Mouse (Mus musculus) liver, embryonic 15.5 days (tissue): Measurements from ENCODE around the gene Nefh. TPM values are rescaled to one million over a fixed set of nuclear protein-coding genes. Genes with fewer than 3 reads are reported as not detected.

ENCODE experiments used
- ATAC-seq: fragments of 200-750 bp; cut with Nextera tagmentation; 2 replicates; pipeline ENCODE4 v1.8.0; 2017; ENCODE audit warnings: moderate number of reproducible peaks, mild to moderate bottlenecking, moderate library complexity; ENCODE audit not compliant: insufficient read depth
- H3K27ac ChIP-seq: fragments of 300-500 bp; sonication (generic); replicated peaks from 2 replicates; pipeline ENCODE4 v1.5.1; 2015; ENCODE audit warnings: mild to moderate bottlenecking, inconsistent platforms
- H3K27me3 ChIP-seq: fragments of 300-500 bp; sonication (generic); 2 replicates; pipeline ENCODE4 v1.6.1; 2015; ENCODE audit warnings: mild to moderate bottlenecking, inconsistent platforms
- H3K36me3 ChIP-seq: fragments of 300-500 bp; sonication (generic); replicated peaks from 2 replicates; pipeline ENCODE4 v1.6.1; 2015; ENCODE audit warnings: moderate library complexity, mild to moderate bottlenecking, inconsistent platforms
- H3K4me1 ChIP-seq: fragments of 300-500 bp; sonication (generic); replicated peaks from 2 replicates; pipeline ENCODE4 v1.6.1; 2015; ENCODE audit warnings: inconsistent platforms
- H3K4me2 ChIP-seq: fragments of 300-500 bp; sonication (generic); 2 replicates; pipeline ENCODE4 v1.6.1; 2015; ENCODE audit warnings: moderate library complexity, mild to moderate bottlenecking, inconsistent platforms
- H3K4me3 ChIP-seq: fragments of 300-500 bp; sonication (generic); replicated peaks from 2 replicates; pipeline ENCODE4 v1.5.1; 2015; ENCODE audit warnings: mild to moderate bottlenecking, inconsistent platforms
- H3K9ac ChIP-seq: fragments of 300-500 bp; sonication (generic); 2 replicates; pipeline ENCODE4 v1.6.1; 2015; ENCODE audit warnings: moderate library complexity, mild to moderate bottlenecking, inconsistent platforms
- H3K9me3 ChIP-seq: fragments of 300-500 bp; sonication (generic); replicated peaks from 2 replicates; pipeline ENCODE4 v1.6.1; 2016; ENCODE audit warnings: inconsistent platforms
- WGBS: fragments of 180-500 bp; shearing (Covaris S2); methylation state at CpG from one replicate; pipeline ENCODE4 v1.1.7; 2015; ENCODE audit warnings: mixed read lengths; ENCODE audit not compliant: insufficient replicate concordance; 5-methylcytosine and 5-hydroxymethylcytosine counted together
- polyA plus RNA-seq: library from polyadenylated mRNA; unstranded; fragments of >200 nt; fragmentation: Nextera tagmentation; extraction: Ambion mirVana; gene quantifications from 2 replicates; pipeline ENCODE4 v1.2.1, GENCODE M21; 2015

Gene Nefh
- polyA plus RNA-seq, 1 experiment from 2014 or later, result 0.07 TPM

GRCm38 (mm10) chr11:4953401-4953800 is 5.5 kb upstream of the Nefh start:
- H3K4me1 ChIP-seq, result peaks cover 8% of the 10 kb centered on the region; the same call in 1 of the 2 replicates
- H3K4me3 ChIP-seq, result no peak overlapping the region
- no peaks in the 10 kb centered on the region for H3K9me3 ChIP-seq
- H3K4me2 ChIP-seq, result no peak overlapping the region
- no peaks in the 10 kb centered on the region for H3K36me3 ChIP-seq
- H3K9ac ChIP-seq, result no peak overlapping the region
- no peak overlapping the region for H3K27ac ChIP-seq
- no peak for ATAC-seq
- H3K27me3 ChIP-seq, result peaks cover 94% of the 10 kb centered on the region
- WGBS, result 8% methylated on average over 6 of the region's 6 CpGs

GRCm38 (mm10) chr11:4949256-4950044 is 1.6 kb upstream of the Nefh start:
- ATAC-seq, result no peak
- no peaks in the 10 kb centered on the region for H3K36me3 ChIP-seq
- WGBS, result 7% methylated on average over 23 of the region's 23 CpGs
- no peak overlapping the region for H3K9ac ChIP-seq
- H3K27me3 ChIP-seq, result peaks cover 100% of the 10 kb centered on the region
- peaks cover 27% of the 10 kb centered on the region for H3K4me1 ChIP-seq
- no peak overlapping the region for H3K4me2 ChIP-seq
- no peaks in the 10 kb centered on the region for H3K9me3 ChIP-seq
- H3K4me3 ChIP-seq, result no peak overlapping the region
- H3K27ac ChIP-seq, result no peak overlapping the region

- H3K4me2 ChIP-seq, result no peak overlapping the region
- ATAC-seq, result no peak
- peaks cover 23% of the 10 kb centered on the region for H3K4me1 ChIP-seq
- no peak overlapping the region for H3K4me3 ChIP-seq
- no peaks in the 10 kb centered on the region for H3K36me3 ChIP-seq
- WGBS, result 33% methylated on average over 8 of the region's 8 CpGs
- H3K27ac ChIP-seq, result no peak overlapping the region
- no peak overlapping the region for H3K9ac ChIP-seq
- no peaks in the 10 kb centered on the region for H3K9me3 ChIP-seq
- peaks cover 99% of the 10 kb centered on the region for H3K27me3 ChIP-seq
Measured at GRCm38 (mm10) chr11:4948792-4949191, 928 bp upstream of the Nefh start.

GRCm38 (mm10) chr11:4946947-4947812 is 684 bp downstream of the Nefh start:
- under 1% methylated on average over 120 of the region's 120 CpGs for WGBS

GRCm38 (mm10) chr11:4946530-4946929 is 1.3 kb downstream of the Nefh start:
- 40% methylated on average over 12 of the region's 13 CpGs for WGBS
- H3K27ac ChIP-seq, result no peak overlapping the region
- no peaks in the 10 kb centered on the region for H3K9me3 ChIP-seq
- peaks cover 19% of the 10 kb centered on the region for H3K4me1 ChIP-seq
- peak overlapping the region; percentile 70; the same call in 1 of the 2 replicates for H3K4me2 ChIP-seq
- H3K4me3 ChIP-seq, result no peak overlapping the region; the same call in 1 of the 2 replicates
- no peak overlapping the region for H3K9ac ChIP-seq
- ATAC-seq, result no peak
- H3K27me3 ChIP-seq, result peaks cover 85% of the 10 kb centered on the region
- H3K36me3 ChIP-seq, result no peaks in the 10 kb centered on the region

More at GRCm38 (mm10) chr11:4946947-4947812, 684 bp downstream of the Nefh start:
- Histone ChIP-seq H3K4me1 (peaks cover 19% of the 10 kb centered on the region), H3K27me3 (peaks cover 90% of the 10 kb centered on the region), H3K9me3 (no peaks in the 10 kb centered on the region), H3K4me2 (peak overlapping the region; percentile 70), H3K27ac (no peak overlapping the region), H3K36me3 (no peaks in the 10 kb centered on the region), H3K9ac (no peak overlapping the region), H3K4me3 (peak overlapping the region; percentile 49)
- ATAC-seq, result peak; percentile 18; the same call in 1 of the 2 replicates

GRCm38 (mm10) chr11:4936243-4936642 is 11.6 kb downstream of the Nefh start:
- Histone ChIP-seq H3K9me3 (no peaks in the 10 kb centered on the region), H3K27ac (no peak overlapping the region), H3K4me1 (no peaks in the 10 kb centered on the region), H3K9ac (no peak overlapping the region), H3K4me2 (no peak overlapping the region), H3K4me3 (no peak overlapping the region), H3K27me3 (no peaks in the 10 kb centered on the region), H3K36me3 (no peaks in the 10 kb centered on the region)
- ATAC-seq, result no peak
- 64% methylated on average over 5 of the region's 5 CpGs for WGBS

- Histone ChIP-seq H3K36me3 (peaks cover 24% of the 10 kb centered on the region), H3K4me2 (no peak overlapping the region), H3K27me3 (no peaks in the 10 kb centered on the region), H3K9me3 (no peaks in the 10 kb centered on the region), H3K27ac (no peak overlapping the region), H3K4me3 (no peak overlapping the region), H3K4me1 (no peaks in the 10 kb centered on the region), H3K9ac (no peak overlapping the region)
- WGBS, result 79% methylated on average over 1 of the region's 1 CpGs
- ATAC-seq, result no peak
Measured at GRCm38 (mm10) chr11:4931009-4931601, 16.8 kb downstream of the Nefh start.

- Histone ChIP-seq H3K27me3 (no peaks in the 10 kb centered on the region), H3K9me3 (no peaks in the 10 kb centered on the region), H3K9ac (no peak overlapping the region), H3K4me1 (no peaks in the 10 kb centered on the region), H3K36me3 (peaks cover 43% of the 10 kb centered on the region), H3K27ac (no peak overlapping the region), H3K4me3 (no peak overlapping the region), H3K4me2 (no peak overlapping the region)
- 73% methylated on average over 3 of the region's 3 CpGs for WGBS
- no peak for ATAC-seq
Measured at GRCm38 (mm10) chr11:4927224-4927623, 20.6 kb downstream of the Nefh start.

GRCm38 (mm10) chr11:4921751-4922150 is 26.1 kb downstream of the Nefh start:
- no peaks in the 10 kb centered on the region for H3K9me3 ChIP-seq
- H3K4me1 ChIP-seq, result no peaks in the 10 kb centered on the region
- ATAC-seq, result no peak
- H3K36me3 ChIP-seq, result peaks cover 65% of the 10 kb centered on the region
- H3K27ac ChIP-seq, result no peak overlapping the region
- WGBS, result 78% methylated on average over 7 of the region's 7 CpGs
- no peaks in the 10 kb centered on the region for H3K27me3 ChIP-seq
- no peak overlapping the region for H3K9ac ChIP-seq
- no peak overlapping the region for H3K4me2 ChIP-seq
- no peak overlapping the region for H3K4me3 ChIP-seq

GRCm38 (mm10) chr11:4921281-4921680 is 26.6 kb downstream of the Nefh start:
- Histone ChIP-seq H3K9me3 (no peaks in the 10 kb centered on the region), H3K9ac (no peak overlapping the region), H3K27ac (no peak overlapping the region), H3K36me3 (peaks cover 63% of the 10 kb centered on the region), H3K4me1 (no peaks in the 10 kb centered on the region), H3K4me2 (no peak overlapping the region), H3K27me3 (no peaks in the 10 kb centered on the region), H3K4me3 (no peak overlapping the region)
- no peak for ATAC-seq
- 71% methylated on average over 2 of the region's 2 CpGs for WGBS

GRCm38 (mm10) chr11:4916068-4916467 is 31.8 kb downstream of the Nefh start:
- Histone ChIP-seq H3K9ac (no peak overlapping the region), H3K4me3 (no peak overlapping the region), H3K4me1 (no peaks in the 10 kb centered on the region), H3K27me3 (no peaks in the 10 kb centered on the region), H3K9me3 (no peaks in the 10 kb centered on the region), H3K27ac (no peak overlapping the region), H3K36me3 (peaks cover 66% of the 10 kb centered on the region), H3K4me2 (no peak overlapping the region)
- ATAC-seq, result no peak
- 45% methylated on average over 1 of the region's 1 CpGs for WGBS
